Mouse (Mus musculus) stomach, postnatal 0 days (tissue): ENCODE measurements at regions not wholly inside any gene's neighbourhood (a gene's known extent, or its start where the extent isn't known, plus 50 kb on each side); places are given as distances from the start of the nearest gene placed in this dataset.

ENCODE experiments used
- CTCF ChIP-seq: IDR thresholded peaks from 2 replicates; pipeline ENCODE4 v1.5.1; 2016; ENCODE audit warnings: antibody characterized with exemption, low read depth, mild to moderate bottlenecking, moderate library complexity
- EP300 ChIP-seq: optimal IDR thresholded peaks from 2 replicates; pipeline ENCODE3; 2016; ENCODE audit warnings: antibody characterized with exemption

- TF ChIP-seq CTCF (no peak), EP300 (no peak)
These were observed 97.6 kb downstream of the Thbs2 start for GRCm38 (mm10) chr17:14596470-14596869.
